Mouse (Mus musculus) midbrain, embryonic 12.5 days (tissue): ENCODE measurements around the gene Gpm6b. TPM values are rescaled to one million over a fixed set of nuclear protein-coding genes. Genes with fewer than 3 reads are reported as not detected.

Source experiments
- ATAC-seq: fragments of 200-750 bp; cut with Nextera tagmentation; 2 replicates; pipeline ENCODE4 v1.8.0; 2017; ENCODE audit warnings: low read depth, moderate TSS enrichment, moderate library complexity; ENCODE audit not compliant: low FRiP score
- H3K27ac ChIP-seq: fragments of 300-500 bp; sonication (generic); replicated peaks from 2 replicates; pipeline ENCODE4 v1.5.1; 2016; ENCODE audit warnings: mild to moderate bottlenecking
- H3K27me3 ChIP-seq: fragments of 300-500 bp; sonication (generic); 2 replicates; pipeline ENCODE4 v1.6.1; 2016; ENCODE audit warnings: mild to moderate bottlenecking
- H3K36me3 ChIP-seq: fragments of 300-500 bp; sonication (generic); 2 replicates; pipeline ENCODE4 v1.6.1; 2016
- H3K4me1 ChIP-seq: fragments of 300-500 bp; sonication (generic); 2 replicates; pipeline ENCODE4 v1.6.1; 2016
- H3K4me2 ChIP-seq: fragments of 300-500 bp; sonication (generic); replicated peaks from 2 replicates; pipeline ENCODE4 v1.6.1; 2016; ENCODE audit warnings: mild to moderate bottlenecking, moderate library complexity
- H3K4me3 ChIP-seq: fragments of 300-500 bp; sonication (generic); 2 replicates; pipeline ENCODE4 v1.5.1; 2016; ENCODE audit warnings: mild to moderate bottlenecking
- H3K9ac ChIP-seq: fragments of 300-500 bp; sonication (generic); replicated peaks from 2 replicates; pipeline ENCODE4 v1.6.1; 2016; ENCODE audit warnings: mild to moderate bottlenecking, moderate library complexity
- H3K9me3 ChIP-seq: fragments of 300-500 bp; sonication (generic); 2 replicates; pipeline ENCODE4 v1.6.1; 2016; ENCODE audit warnings: mild to moderate bottlenecking
- WGBS: fragments of 180-500 bp; shearing (Covaris S2); methylation state at CpG from one replicate; pipeline ENCODE4 v1.1.7; 2016; 5-methylcytosine and 5-hydroxymethylcytosine counted together
- polyA plus RNA-seq: library from polyadenylated mRNA; unstranded; fragments of >200 nt; fragmentation: Nextera tagmentation; extraction: Ambion mirVana; gene quantifications from 2 replicates; pipeline ENCODE4 v1.2.1, GENCODE M21; 2016

Gene Gpm6b
- polyA plus RNA-seq, 1 experiment from 2014 or later, result 196 TPM

DNA sequence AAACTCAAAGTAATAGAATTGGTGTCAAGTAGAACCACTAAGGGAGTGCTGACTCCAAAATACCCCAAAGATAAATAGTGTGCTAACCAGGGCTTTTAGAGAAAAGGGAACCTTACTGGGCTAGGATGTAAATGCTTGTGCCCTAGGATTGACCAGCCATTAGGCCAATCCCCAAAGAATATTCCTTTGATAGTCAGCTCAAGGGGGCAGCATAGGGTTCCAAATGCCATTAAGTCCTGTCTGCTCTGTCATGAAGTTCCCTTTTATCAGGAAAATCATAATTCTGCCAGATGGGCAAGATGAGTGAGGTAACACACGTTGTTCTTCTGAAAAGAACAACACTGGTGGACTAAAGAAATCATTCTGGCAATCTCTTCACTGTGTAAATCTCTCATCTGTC is 70.1 kb downstream of the Gpm6b start:
- H3K4me3 ChIP-seq, result no peak overlapping the region
- H3K9me3 ChIP-seq, result no peaks in the 10 kb centered on the region
- no peak overlapping the region for H3K9ac ChIP-seq
- ATAC-seq, result no peak
- 46% methylated on average over 1 of the region's 1 CpGs for WGBS
- no peak overlapping the region for H3K27ac ChIP-seq
- H3K36me3 ChIP-seq, result no peaks in the 10 kb centered on the region
- H3K4me2 ChIP-seq, result no peak overlapping the region
- H3K27me3 ChIP-seq, result peaks cover 12% of the 10 kb centered on the region; the same call in 1 of the 2 replicates
- H3K4me1 ChIP-seq, result no peaks in the 10 kb centered on the region

DNA sequence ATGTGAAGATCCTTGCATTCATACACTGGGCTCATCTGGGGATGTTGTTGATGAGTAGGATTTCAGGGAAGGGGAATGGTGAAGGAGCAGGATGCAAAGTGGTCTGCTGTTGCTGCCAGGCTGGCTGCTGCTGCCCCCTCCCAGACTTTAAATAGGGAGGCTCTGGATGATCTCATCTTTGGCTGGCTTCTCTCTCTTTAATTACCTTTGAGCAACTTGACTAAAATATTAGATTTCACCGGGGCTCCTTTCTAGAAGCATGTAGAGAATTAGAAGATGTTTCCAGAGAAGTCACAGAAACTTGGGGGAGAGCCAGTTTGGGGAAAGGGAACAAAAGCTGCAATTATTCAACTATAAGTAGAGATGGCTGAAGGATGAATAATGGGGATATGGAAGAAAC is 76.5 kb downstream of the Gpm6b start:
- H3K9ac ChIP-seq, result no peak overlapping the region
- H3K27me3 ChIP-seq, result peaks cover 23% of the 10 kb centered on the region; the same call in 1 of the 2 replicates
- H3K9me3 ChIP-seq, result no peaks in the 10 kb centered on the region
- ATAC-seq, result no peak
- no peaks in the 10 kb centered on the region for H3K36me3 ChIP-seq
- WGBS, result 65% methylated on average over 1 of the region's 1 CpGs
- H3K4me3 ChIP-seq, result no peak overlapping the region
- no peak overlapping the region for H3K27ac ChIP-seq
- peaks cover 11% of the 10 kb centered on the region; the same call in 1 of the 2 replicates for H3K4me1 ChIP-seq
- no peak overlapping the region for H3K4me2 ChIP-seq

DNA sequence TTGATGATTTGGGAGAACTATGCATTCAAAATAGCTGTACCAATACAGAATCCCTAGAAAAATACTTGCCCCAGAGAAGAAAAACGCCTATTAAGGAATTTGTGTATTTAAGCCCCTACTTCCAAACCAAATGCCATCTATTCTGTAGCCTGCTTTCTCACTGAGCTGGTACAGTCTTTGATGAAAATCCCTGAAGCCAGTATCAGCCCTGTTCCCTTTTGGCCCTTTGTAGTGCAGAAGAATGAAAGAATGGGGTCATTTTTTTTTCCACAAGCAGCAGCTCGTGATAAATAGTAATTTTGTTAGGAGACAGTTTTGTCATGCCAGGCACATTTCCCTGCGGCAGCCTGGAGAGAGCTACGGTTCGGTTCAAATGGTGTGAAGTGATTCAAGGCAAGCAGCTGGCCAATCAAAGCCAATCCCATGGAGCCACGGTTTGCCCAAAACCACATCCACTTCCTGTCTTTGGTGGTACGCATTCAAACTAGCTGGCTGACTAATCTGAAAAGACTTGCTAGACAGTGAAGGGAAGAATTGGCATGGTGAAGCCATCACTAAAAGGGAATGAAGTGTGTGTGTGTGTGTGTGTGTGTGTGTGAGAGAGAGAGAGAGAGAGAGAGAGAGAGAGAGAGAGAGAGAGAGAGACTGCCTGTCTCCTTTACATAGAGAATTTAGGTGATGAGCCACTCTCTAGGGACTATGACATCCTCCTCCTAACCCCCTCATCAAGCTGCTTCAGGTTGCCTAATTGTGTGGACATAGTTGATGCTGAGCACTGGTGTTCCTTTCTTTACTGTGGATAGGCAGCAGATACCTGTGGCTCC is 78.1 kb downstream of the Gpm6b start:
- H3K4me1 ChIP-seq, result peaks cover 11% of the 10 kb centered on the region; the same call in 1 of the 2 replicates
- WGBS, result 55% methylated on average over 7 of the region's 7 CpGs
- H3K27ac ChIP-seq, result peak overlapping the region; percentile 54
- H3K4me2 ChIP-seq, result no peak overlapping the region
- peak; percentile 77 for ATAC-seq
- no peak overlapping the region for H3K4me3 ChIP-seq
- peaks cover 30% of the 10 kb centered on the region; the same call in 1 of the 2 replicates for H3K27me3 ChIP-seq
- no peaks in the 10 kb centered on the region for H3K36me3 ChIP-seq
- H3K9me3 ChIP-seq, result no peaks in the 10 kb centered on the region
- no peak overlapping the region for H3K9ac ChIP-seq

DNA sequence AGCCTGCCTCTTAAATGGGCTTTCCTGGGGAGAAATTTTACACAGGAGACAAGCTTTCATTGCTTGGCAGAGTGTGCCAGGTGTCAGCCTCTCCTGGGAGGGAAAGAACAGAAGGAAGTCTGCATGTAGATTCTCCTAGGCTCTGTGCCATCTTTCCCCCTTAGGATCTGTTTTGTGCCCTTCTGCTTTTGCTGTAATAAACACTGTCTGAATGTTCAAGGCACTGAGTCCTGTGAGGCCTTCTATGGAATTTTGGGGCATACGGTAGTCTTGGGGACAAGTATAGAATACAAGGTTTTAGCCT is 78.6 kb downstream of the Gpm6b start:
- 0 out of 2 replicates have a peak, but pooled peaks have one; percentile 12 for ATAC-seq
- no peak overlapping the region for H3K4me3 ChIP-seq
- H3K27me3 ChIP-seq, result peaks cover 30% of the 10 kb centered on the region; the same call in 1 of the 2 replicates
- no peaks in the 10 kb centered on the region for H3K9me3 ChIP-seq
- H3K4me2 ChIP-seq, result no peak overlapping the region
- no peak overlapping the region for H3K9ac ChIP-seq
- peak overlapping the region; percentile 54; the same call in 1 of the 2 replicates for H3K27ac ChIP-seq
- WGBS, result 87% methylated on average over 1 of the region's 1 CpGs
- no peaks in the 10 kb centered on the region for H3K36me3 ChIP-seq
- peaks cover 11% of the 10 kb centered on the region; the same call in 1 of the 2 replicates for H3K4me1 ChIP-seq

DNA sequence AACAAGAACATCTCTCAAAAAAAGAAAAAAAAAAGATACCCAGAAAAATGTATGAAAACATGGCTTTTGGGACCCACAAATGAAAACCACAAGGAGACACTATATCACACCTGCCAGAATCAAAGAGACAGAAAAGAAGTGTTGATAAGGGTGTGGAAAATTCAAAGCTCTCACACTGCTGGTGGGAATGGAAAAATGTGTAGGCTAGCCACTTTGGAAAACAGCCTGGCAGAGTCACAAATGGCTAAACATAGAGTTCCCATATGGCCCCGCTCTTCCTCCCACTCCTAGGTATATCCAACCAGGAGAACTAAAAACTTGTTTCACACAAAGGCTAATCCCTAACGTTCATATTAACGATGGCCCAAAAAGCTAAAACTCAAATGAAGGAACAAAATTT is 84.5 kb downstream of the Gpm6b start:
- H3K27ac ChIP-seq, result no peak overlapping the region
- WGBS, result 86% methylated on average over 3 of the region's 3 CpGs
- no peaks in the 10 kb centered on the region for H3K9me3 ChIP-seq
- no peaks in the 10 kb centered on the region for H3K36me3 ChIP-seq
- no peak overlapping the region for H3K4me2 ChIP-seq
- peaks cover 8% of the 10 kb centered on the region; the same call in 1 of the 2 replicates for H3K4me1 ChIP-seq
- H3K27me3 ChIP-seq, result peaks cover 16% of the 10 kb centered on the region; the same call in 1 of the 2 replicates
- no peak overlapping the region for H3K9ac ChIP-seq
- no peak for ATAC-seq
- no peak overlapping the region for H3K4me3 ChIP-seq

DNA sequence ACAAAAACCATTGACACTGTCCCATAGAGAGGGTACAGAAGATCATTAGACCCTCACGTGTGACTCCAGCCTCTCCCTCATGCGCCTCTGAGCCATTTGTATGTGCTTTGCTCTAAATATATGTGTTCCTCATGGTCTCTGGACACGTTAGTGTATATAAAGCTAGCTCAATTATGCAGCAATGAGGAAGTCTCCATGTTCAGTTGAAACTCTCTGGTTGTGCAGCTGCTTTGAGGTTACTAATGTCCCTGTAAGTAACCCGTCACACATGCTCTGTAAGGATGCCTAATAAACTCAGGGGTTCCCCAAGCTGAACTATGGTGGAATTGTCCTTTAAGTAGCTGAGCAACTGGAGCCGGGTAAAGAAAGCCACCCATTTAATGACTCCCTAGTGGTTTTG is 88.9 kb downstream of the Gpm6b start:
- Histone ChIP-seq H3K27ac (peak overlapping the region; percentile 88), H3K4me1 (peaks cover 8% of the 10 kb centered on the region; the same call in 1 of the 2 replicates), H3K4me2 (no peak overlapping the region), H3K9ac (no peak overlapping the region), H3K36me3 (no peaks in the 10 kb centered on the region), H3K9me3 (no peaks in the 10 kb centered on the region), H3K27me3 (peaks cover 19% of the 10 kb centered on the region; the same call in 1 of the 2 replicates), H3K4me3 (no peak overlapping the region)
- ATAC-seq, result no peak
- 65% methylated on average over 5 of the region's 5 CpGs for WGBS

DNA sequence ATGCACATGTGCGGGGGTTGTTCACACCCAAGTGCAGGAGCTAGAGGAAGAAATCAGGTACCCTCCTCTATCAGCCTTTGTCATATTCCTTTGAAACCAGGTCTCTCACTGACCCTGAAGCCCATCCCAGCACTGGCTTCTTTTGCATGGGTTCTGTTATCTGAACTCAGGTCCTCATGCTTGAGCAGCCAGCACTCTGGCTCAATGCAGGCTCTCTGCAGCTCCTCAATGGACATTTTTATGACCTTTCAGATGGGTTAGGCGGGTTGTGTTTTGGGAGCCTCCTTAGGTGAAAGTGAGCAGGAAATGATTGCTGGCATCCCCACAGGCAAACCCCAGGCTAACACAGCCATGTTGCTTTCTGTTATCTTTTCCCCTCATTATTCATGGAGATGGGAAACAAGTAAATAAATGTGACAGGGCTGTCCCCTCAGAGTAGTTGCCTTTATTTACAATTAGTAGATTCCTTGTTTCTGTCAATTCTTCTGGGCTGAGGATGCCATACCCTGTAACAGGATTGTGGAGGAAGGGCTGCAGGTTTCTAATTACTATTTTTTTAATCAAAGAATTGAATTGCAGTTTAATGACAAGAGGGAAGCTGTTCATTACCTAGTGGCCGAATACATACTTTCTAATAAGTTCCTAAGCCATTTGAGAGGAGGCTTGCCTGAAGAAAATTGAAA is 89.6 kb downstream of the Gpm6b start:
- peak overlapping the region; percentile 88 for H3K27ac ChIP-seq
- peak; percentile 4; the same call in 1 of the 2 replicates for ATAC-seq
- no peak overlapping the region for H3K4me3 ChIP-seq
- no peak overlapping the region for H3K9ac ChIP-seq
- H3K4me1 ChIP-seq, result peaks cover 8% of the 10 kb centered on the region; the same call in 1 of the 2 replicates
- no peaks in the 10 kb centered on the region for H3K36me3 ChIP-seq
- H3K27me3 ChIP-seq, result peaks cover 20% of the 10 kb centered on the region; the same call in 1 of the 2 replicates
- H3K4me2 ChIP-seq, result peak overlapping the region; percentile 15; the same call in 1 of the 2 replicates
- 52% methylated on average over 3 of the region's 3 CpGs for WGBS
- H3K9me3 ChIP-seq, result no peaks in the 10 kb centered on the region

DNA sequence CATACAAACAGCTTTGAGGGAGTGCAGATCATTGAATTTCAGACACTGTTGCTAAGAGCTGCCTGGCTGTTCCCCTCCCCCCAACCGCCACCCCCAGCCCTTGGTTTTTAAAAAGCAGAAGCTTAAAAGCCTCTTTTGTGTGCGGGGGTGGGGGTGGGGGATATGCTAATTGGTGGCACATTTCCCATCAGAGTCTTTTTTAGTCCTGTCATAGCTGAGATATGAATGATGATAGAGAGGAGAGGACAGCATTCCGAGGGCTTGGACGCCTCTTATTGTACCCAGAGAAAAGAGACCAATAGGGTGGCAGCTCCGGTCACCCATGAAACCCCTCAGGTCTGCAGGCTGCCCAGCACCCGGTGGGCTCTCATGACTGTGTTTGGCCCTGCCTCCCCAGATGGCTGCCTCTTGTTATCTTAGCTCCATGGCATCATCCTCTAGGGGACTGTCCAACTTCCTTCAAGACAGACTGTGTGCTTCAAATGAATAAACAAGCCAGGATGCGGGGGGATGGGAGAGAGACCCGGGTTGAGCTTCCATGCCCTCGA is 90.3 kb downstream of the Gpm6b start:
- ATAC-seq, result peak; percentile 98
- 20% methylated on average over 9 of the region's 9 CpGs for WGBS

DNA sequence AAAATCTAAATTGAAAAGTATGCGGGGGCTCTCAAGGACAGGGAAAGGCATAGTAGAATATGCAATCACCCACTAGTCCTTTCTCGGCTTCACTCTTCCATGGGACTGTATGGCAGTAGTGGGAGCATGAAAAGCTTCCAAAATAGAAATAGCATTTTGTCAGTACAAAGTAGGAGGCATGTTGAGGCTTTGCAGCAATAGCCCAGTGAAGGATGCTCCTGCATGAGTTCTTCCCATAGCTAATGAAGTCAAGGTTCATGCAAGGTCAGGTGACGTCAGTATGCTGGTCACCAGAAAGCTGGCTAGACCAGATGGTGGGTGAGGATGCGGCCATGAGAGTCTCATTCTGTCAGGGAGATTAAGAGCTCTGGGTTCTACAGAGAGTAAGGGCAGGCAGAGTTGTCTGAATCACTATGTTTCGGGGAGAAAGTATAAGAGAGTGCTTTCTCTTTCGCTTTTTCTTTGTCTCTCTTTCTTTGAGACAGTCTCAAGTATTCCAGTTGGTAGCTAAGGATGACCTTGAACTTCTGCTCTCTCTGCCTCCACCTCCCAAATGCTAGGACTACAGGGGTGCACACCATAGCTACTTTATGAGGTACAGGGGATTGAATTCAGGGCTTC is 95.9 kb downstream of the Gpm6b start:
- no peaks in the 10 kb centered on the region for H3K36me3 ChIP-seq
- no peak for ATAC-seq
- no peak overlapping the region for H3K4me3 ChIP-seq
- H3K9me3 ChIP-seq, result no peaks in the 10 kb centered on the region
- no peak overlapping the region for H3K27ac ChIP-seq
- H3K27me3 ChIP-seq, result peaks cover 36% of the 10 kb centered on the region
- no peak overlapping the region for H3K9ac ChIP-seq
- no peak overlapping the region for H3K4me2 ChIP-seq
- WGBS, result 90% methylated on average over 6 of the region's 6 CpGs
- H3K4me1 ChIP-seq, result no peaks in the 10 kb centered on the region

More for the DNA sequence above, 90.3 kb downstream of the Gpm6b start:
- H3K27me3 ChIP-seq, result peaks cover 17% of the 10 kb centered on the region; the same call in 1 of the 2 replicates
- no peaks in the 10 kb centered on the region for H3K36me3 ChIP-seq
- H3K9ac ChIP-seq, result no peak overlapping the region
- H3K27ac ChIP-seq, result peak overlapping the region; percentile 88
- no peak overlapping the region for H3K4me3 ChIP-seq
- H3K4me1 ChIP-seq, result peaks cover 8% of the 10 kb centered on the region; the same call in 1 of the 2 replicates
- peak overlapping the region; percentile 15; the same call in 1 of the 2 replicates for H3K4me2 ChIP-seq
- H3K9me3 ChIP-seq, result no peaks in the 10 kb centered on the region

DNA sequence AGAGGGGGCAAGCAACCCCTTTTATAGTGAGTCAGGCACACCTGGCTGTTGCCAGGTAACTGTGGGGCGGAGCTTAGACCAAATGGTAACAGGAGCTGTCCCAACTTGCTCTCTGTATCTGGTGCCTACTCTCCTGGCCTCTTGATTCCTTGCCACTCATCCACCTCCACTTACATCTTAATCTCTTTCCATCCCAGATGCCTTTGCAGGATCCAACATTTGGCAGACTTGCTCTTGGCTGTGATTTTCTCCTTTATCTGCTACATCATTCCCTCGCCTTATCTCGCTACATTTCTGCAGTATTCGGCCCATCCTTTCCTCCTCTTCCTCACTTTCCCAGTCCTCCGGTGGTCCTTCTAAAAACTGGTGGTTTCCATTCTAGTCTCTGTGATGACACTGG is 99.6 kb downstream of the Gpm6b start:
- Histone ChIP-seq H3K36me3 (no peaks in the 10 kb centered on the region), H3K4me2 (no peak overlapping the region), H3K27ac (no peak overlapping the region), H3K27me3 (peaks cover 38% of the 10 kb centered on the region), H3K4me3 (no peak overlapping the region), H3K9me3 (no peaks in the 10 kb centered on the region), H3K9ac (no peak overlapping the region), H3K4me1 (no peaks in the 10 kb centered on the region)
- WGBS, result 89% methylated on average over 5 of the region's 5 CpGs
- ATAC-seq, result no peak

DNA sequence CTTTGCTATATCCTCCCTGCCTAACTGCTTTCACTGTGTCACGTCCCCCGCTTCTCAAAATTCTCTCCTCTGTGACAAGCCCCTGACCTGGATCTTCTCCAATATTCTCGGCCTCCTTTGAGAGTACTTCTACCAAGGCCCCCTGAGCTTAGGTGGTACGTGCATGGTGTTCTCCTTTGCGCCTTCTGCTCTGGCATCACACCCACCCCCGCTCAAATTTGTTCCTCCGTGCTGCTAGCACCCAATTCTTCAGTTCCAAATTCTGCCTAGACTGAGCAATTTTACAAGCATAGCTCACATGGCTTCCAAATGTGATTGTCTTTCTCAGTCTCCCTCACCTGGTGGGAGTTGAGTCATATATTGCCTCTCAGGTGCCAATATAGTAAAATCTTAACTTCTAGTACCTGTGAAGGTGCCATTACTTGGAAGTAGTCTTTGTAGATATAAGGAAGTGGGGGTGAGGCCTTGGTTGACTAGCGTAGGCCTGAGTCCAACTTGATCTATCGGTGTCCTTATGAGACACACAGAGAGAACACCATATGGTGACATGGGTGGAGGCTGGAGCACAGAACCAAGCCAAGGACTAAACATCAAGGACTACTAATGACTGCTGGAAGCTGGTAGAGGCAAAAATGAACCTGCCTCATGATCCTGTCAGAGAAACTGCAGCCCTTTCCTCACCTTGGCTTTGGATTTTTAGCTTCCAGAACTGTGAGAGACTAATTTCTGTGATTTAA is 100.2 kb downstream of the Gpm6b start:
- WGBS, result 95% methylated on average over 9 of the region's 9 CpGs
- ATAC-seq, result no peak
- Histone ChIP-seq H3K4me1 (no peaks in the 10 kb centered on the region), H3K27me3 (peaks cover 38% of the 10 kb centered on the region), H3K4me3 (no peak overlapping the region), H3K9ac (no peak overlapping the region), H3K9me3 (no peaks in the 10 kb centered on the region), H3K36me3 (no peaks in the 10 kb centered on the region), H3K4me2 (no peak overlapping the region), H3K27ac (no peak overlapping the region)
